Mouse (Mus musculus): Measurements from ENCODE around the gene Olfr172. TPM values are rescaled to one million over a fixed set of nuclear protein-coding genes. Genes with fewer than 3 reads are reported as not detected.
A peak's percentile ranks its signal among the peaks of the same experiment; 100 is the strongest.

Gene Olfr172
- not detected in 2 replicates for polyA plus RNA-seq (2015; fragmentation: Nextera tagmentation; extraction: Ambion mirVana)

DNA sequence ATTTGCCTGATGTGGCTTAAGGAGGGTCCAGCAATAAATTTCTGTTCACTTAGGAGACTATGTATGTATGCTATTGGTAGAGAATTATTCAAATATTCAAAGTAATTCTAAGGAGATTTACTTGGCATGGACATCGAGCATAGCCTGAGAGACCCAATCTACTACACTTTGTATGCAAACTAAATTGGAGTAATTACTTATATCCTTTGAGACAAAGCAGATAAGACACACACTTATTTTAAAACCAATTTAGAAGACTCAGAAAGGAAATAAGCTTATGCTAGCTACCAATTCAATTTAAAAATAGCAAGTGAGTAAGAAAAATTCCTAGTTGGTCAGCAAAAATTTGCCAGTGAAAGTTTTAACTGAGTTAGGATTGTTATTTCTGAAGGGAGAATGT is at the start of gene Olfr172:
Gene Olfr172, minus strand, starts transcription at position 101 of the 400 bp plus-strand sequence.
- Histone ChIP-seq H3K9ac (ENCODE audit: low read length) (no peak within 1 kb of the TSS), H3K4me1 (ENCODE audit: control insufficient read depth, insufficient read depth, low read length) (no peaks in the 10 kb centered on the region), H3K9me3 (replicated peaks; ENCODE audit: control insufficient read depth, low read length) (no peaks in the 10 kb centered on the region), H3K27ac (ENCODE audit: low read length) (no peak within 1 kb of the TSS), H3K27me3 (ENCODE audit: control insufficient read depth, insufficient read depth, low read length) (no peaks in the 10 kb centered on the region), H3K36me3 (ENCODE audit: control insufficient read depth, insufficient read depth) (no peaks in the 10 kb centered on the region), H3K4me3 (ENCODE audit: low read length) (no peak within 1 kb of the TSS), H3K4me2 (ENCODE audit: low read depth, low read length) (no peak within 1 kb of the TSS)
- 72% methylated on average over 1 of the region's 1 CpGs for WGBS
- no peak for ATAC-seq (replicated peaks; ENCODE audit: extremely low read depth, insufficient read depth, low FRiP score)

DNA sequence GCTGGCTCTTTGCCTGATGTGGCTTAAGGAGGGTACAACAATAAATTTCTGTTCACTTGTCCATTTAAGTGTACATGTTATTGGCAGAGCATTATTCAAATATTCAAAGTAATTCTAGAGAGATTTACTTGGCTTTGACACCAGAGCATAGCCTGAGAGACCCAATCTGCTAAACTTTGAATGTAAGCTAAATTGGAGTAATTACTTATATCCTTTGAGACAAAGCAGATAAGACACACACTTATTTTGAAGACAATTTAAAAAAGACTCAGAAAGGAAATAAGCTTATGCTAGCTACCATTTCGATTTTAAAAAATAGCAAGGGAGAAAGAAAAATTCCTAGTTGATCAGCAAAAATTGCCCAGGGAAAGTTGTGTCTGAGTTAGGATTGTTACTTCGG is 37.2 kb upstream of the Olfr172 start, which contains the start of gene Olfr173:
Gene Olfr173, minus strand, starts transcription at position 101 of the 400 bp plus-strand sequence.
- H3K9ac ChIP-seq (ENCODE audit: low read length): no peak within 1 kb of the TSS
- H3K36me3 ChIP-seq (ENCODE audit: control insufficient read depth, insufficient read depth): no peaks in the 10 kb centered on the region
- no peak for ATAC-seq (replicated peaks; ENCODE audit: extremely low read depth, insufficient read depth, low FRiP score)
- WGBS: 61% methylated on average over 2 of the region's 2 CpGs
- H3K4me3 ChIP-seq (ENCODE audit: low read length): no peak within 1 kb of the TSS
- H3K4me2 ChIP-seq (ENCODE audit: low read depth, low read length): no peak within 1 kb of the TSS
- H3K27me3 ChIP-seq (ENCODE audit: control insufficient read depth, insufficient read depth, low read length): no peaks in the 10 kb centered on the region
- H3K27ac ChIP-seq (ENCODE audit: low read length): no peak within 1 kb of the TSS
- 0 out of 2 replicates have a peak, but pooled peaks cover 2% of the 10 kb centered on the region for H3K9me3 ChIP-seq (replicated peaks; ENCODE audit: control insufficient read depth, low read length)
- no peaks in the 10 kb centered on the region for H3K4me1 ChIP-seq (ENCODE audit: control insufficient read depth, insufficient read depth, low read length)

DNA sequence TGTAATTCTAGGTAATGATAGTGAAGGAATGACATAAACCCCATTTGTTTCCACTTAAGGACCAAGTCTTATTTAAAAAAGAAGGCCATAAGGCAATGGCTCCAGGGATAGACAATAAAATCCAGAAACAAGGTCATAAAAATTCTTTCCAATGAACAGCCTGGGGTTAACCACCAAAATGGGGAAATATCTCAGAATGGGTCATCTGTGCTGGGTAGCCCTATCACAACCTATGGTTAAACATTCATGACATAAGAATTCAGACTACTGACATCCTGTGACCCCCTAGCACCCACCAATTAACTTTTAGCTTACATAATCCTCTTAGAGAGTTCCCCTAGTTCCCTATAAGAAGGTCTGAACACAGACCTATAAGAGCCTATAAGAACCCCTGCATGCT is 6.8 kb downstream of the Olfr172 start:
- Histone ChIP-seq H3K9me3 (replicated peaks; ENCODE audit: control insufficient read depth, low read length) (no peaks in the 10 kb centered on the region), H3K9ac (ENCODE audit: low read length) (no peak overlapping the region), H3K36me3 (ENCODE audit: control insufficient read depth, insufficient read depth) (no peaks in the 10 kb centered on the region), H3K4me1 (ENCODE audit: control insufficient read depth, insufficient read depth, low read length) (no peaks in the 10 kb centered on the region), H3K4me2 (ENCODE audit: low read depth, low read length) (no peak overlapping the region), H3K27me3 (ENCODE audit: control insufficient read depth, insufficient read depth, low read length) (no peaks in the 10 kb centered on the region), H3K4me3 (ENCODE audit: low read length) (no peak overlapping the region), H3K27ac (ENCODE audit: low read length) (no peak overlapping the region)
- no peak for ATAC-seq (replicated peaks; ENCODE audit: extremely low read depth, insufficient read depth, low FRiP score)

- H3K9ac ChIP-seq (ENCODE audit: low read length): no peak overlapping the region
- ATAC-seq (replicated peaks; ENCODE audit: extremely low read depth, insufficient read depth, low FRiP score): peak; percentile 49
- no peak overlapping the region for H3K27ac ChIP-seq (ENCODE audit: low read length)
- no peak overlapping the region for H3K4me3 ChIP-seq (ENCODE audit: low read length)
- no peaks in the 10 kb centered on the region for H3K27me3 ChIP-seq (ENCODE audit: control insufficient read depth, insufficient read depth, low read length)
- H3K4me1 ChIP-seq (ENCODE audit: control insufficient read depth, insufficient read depth, low read length): peaks cover 5% of the 10 kb centered on the region
- no peaks in the 10 kb centered on the region for H3K9me3 ChIP-seq (replicated peaks; ENCODE audit: control insufficient read depth, low read length)
- no peak overlapping the region for H3K4me2 ChIP-seq (ENCODE audit: low read depth, low read length)
- no peaks in the 10 kb centered on the region for H3K36me3 ChIP-seq (ENCODE audit: control insufficient read depth, insufficient read depth)
- WGBS: 21% methylated on average over 1 of the region's 1 CpGs
Measured at GRCm38 (mm10) chr16:58751314-58751713, 11.7 kb downstream of the Olfr172 start.

GRCm38 (mm10) chr16:58746715-58747114 is 16.3 kb downstream of the Olfr172 start:
- Histone ChIP-seq H3K27ac (ENCODE audit: low read length) (no peak overlapping the region; the same call in 1 of the 2 replicates), H3K27me3 (ENCODE audit: control insufficient read depth, insufficient read depth, low read length) (no peaks in the 10 kb centered on the region), H3K4me1 (ENCODE audit: control insufficient read depth, insufficient read depth, low read length) (peaks cover 7% of the 10 kb centered on the region), H3K9me3 (replicated peaks; ENCODE audit: control insufficient read depth, low read length) (no peaks in the 10 kb centered on the region), H3K4me2 (ENCODE audit: low read depth, low read length) (peak overlapping the region; percentile 15; the same call in 1 of the 2 replicates), H3K9ac (ENCODE audit: low read length) (no peak overlapping the region), H3K4me3 (ENCODE audit: low read length) (no peak overlapping the region), H3K36me3 (ENCODE audit: control insufficient read depth, insufficient read depth) (no peaks in the 10 kb centered on the region)
- peak; percentile 70; the same call in 1 of the 2 replicates for ATAC-seq (replicated peaks; ENCODE audit: extremely low read depth, insufficient read depth, low FRiP score)
- WGBS: 36% methylated on average over 4 of the region's 4 CpGs

DNA sequence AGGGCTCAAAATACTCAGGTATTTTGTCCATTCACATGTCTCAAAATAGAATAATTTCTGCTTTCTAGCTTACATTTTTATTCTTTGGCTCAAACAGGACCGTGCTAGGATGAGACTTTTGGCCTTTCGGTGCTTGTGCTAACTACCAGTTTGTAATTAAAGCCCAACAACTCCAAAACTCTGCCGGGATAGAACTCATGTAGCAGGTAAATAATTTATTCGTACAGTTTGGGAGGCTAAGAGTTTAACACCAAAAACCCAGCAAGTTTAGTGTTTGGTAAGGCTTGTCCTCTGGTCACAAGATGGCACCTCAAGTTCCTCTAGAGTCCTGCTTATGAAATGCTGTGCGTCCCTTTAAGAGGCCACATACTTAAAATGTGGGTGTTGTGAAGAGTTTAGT is 22.2 kb downstream of the Olfr172 start:
- Histone ChIP-seq H3K27ac (ENCODE audit: low read length) (no peak overlapping the region), H3K9me3 (replicated peaks; ENCODE audit: control insufficient read depth, low read length) (no peaks in the 10 kb centered on the region), H3K9ac (ENCODE audit: low read length) (no peak overlapping the region), H3K36me3 (ENCODE audit: control insufficient read depth, insufficient read depth) (no peaks in the 10 kb centered on the region), H3K4me3 (ENCODE audit: low read length) (no peak overlapping the region), H3K4me2 (ENCODE audit: low read depth, low read length) (no peak overlapping the region), H3K27me3 (ENCODE audit: control insufficient read depth, insufficient read depth, low read length) (no peaks in the 10 kb centered on the region), H3K4me1 (ENCODE audit: control insufficient read depth, insufficient read depth, low read length) (no peaks in the 10 kb centered on the region)
- ATAC-seq (replicated peaks; ENCODE audit: extremely low read depth, insufficient read depth, low FRiP score): no peak
- WGBS: 86% methylated on average over 5 of the region's 5 CpGs

DNA sequence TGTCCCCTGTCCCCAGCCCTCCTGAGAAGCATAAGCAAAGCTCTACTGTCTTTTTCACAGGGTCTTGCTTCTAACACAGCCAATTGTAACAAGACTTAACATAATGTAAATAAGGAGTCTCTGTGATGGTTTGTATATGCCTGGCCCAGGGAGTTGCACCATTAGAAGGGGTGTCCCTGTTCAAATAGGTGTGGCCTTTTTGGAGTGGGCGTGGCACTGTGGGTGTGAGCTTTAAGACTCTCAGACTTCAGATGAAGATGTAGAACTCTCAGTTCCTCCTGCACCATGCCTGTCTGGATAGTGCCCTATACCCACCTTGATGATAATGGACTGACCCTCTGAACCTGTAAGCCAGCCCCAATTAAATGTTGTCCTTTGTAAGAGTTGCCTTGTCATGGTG is 24.2 kb downstream of the Olfr172 start:
- 77% methylated on average over 1 of the region's 1 CpGs for WGBS

DNA sequence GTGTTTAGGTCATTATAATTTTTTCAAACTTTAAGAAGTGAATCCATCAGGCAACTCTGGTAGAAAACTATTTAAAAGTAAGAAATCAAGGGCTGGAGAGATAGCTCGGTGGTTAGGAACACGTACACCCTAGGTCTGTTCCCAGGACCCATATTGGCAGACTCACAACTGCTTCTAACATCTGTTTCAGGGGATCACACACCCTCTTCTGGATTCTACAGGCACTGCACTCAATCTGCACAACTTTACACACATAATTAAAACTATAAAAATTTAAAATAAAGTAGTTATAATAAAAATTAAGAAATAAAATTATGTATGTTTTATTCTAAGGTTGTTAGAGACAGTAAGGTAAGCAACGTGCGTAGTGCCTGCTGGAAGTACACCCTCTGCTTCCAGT is 24.8 kb downstream of the Olfr172 start:
- WGBS: 74% methylated on average over 4 of the region's 4 CpGs
- no peaks in the 10 kb centered on the region for H3K9me3 ChIP-seq (replicated peaks; ENCODE audit: control insufficient read depth, low read length)
- H3K27me3 ChIP-seq (ENCODE audit: control insufficient read depth, insufficient read depth, low read length): no peaks in the 10 kb centered on the region
- H3K4me3 ChIP-seq (ENCODE audit: low read length): no peak overlapping the region
- no peak overlapping the region for H3K27ac ChIP-seq (ENCODE audit: low read length)
- H3K4me2 ChIP-seq (ENCODE audit: low read depth, low read length): no peak overlapping the region
- no peaks in the 10 kb centered on the region for H3K4me1 ChIP-seq (ENCODE audit: control insufficient read depth, insufficient read depth, low read length)
- peaks cover 13% of the 10 kb centered on the region for H3K36me3 ChIP-seq (ENCODE audit: control insufficient read depth, insufficient read depth)
- H3K9ac ChIP-seq (ENCODE audit: low read length): no peak overlapping the region
- no peak for ATAC-seq (replicated peaks; ENCODE audit: extremely low read depth, insufficient read depth, low FRiP score)

More for the DNA sequence above, 24.2 kb downstream of the Olfr172 start:
- Histone ChIP-seq H3K36me3 (ENCODE audit: control insufficient read depth, insufficient read depth) (peaks cover 9% of the 10 kb centered on the region; the same call in 1 of the 2 replicates), H3K9me3 (replicated peaks; ENCODE audit: control insufficient read depth, low read length) (no peaks in the 10 kb centered on the region), H3K4me2 (ENCODE audit: low read depth, low read length) (no peak overlapping the region), H3K27me3 (ENCODE audit: control insufficient read depth, insufficient read depth, low read length) (no peaks in the 10 kb centered on the region), H3K4me3 (ENCODE audit: low read length) (no peak overlapping the region), H3K27ac (ENCODE audit: low read length) (no peak overlapping the region), H3K9ac (ENCODE audit: low read length) (no peak overlapping the region), H3K4me1 (ENCODE audit: control insufficient read depth, insufficient read depth, low read length) (no peaks in the 10 kb centered on the region)
- no peak for ATAC-seq (replicated peaks; ENCODE audit: extremely low read depth, insufficient read depth, low FRiP score)

DNA sequence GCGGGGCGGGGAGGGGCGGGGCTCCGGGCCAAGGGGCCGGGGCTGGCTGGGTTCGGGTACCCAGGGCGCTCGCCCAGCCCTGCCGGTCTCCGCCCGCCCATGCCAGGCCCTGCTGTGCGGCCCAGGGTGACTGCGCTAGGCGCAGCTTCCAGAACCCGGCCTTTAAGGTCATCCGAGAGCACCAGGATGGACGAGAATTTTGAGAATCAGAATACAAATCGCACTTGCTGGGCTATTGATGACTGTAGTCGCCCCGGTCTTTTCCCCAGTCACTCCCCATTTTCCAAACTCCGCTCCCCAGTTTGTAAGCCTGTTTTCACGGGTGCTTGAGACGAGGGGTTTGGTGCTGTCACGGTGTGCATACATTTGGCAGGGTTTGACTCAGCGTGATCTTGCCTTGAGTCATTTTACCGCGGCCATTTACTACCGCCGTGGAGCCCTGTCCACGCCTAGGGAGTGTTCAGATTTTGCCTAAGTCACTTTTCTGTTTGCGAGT is 34.8 kb downstream of the Olfr172 start:
- Histone ChIP-seq H3K27ac (ENCODE audit: low read length) (peak overlapping the region; percentile 91), H3K4me2 (ENCODE audit: low read depth, low read length) (peak overlapping the region; percentile 72), H3K9me3 (replicated peaks; ENCODE audit: control insufficient read depth, low read length) (no peaks in the 10 kb centered on the region), H3K9ac (ENCODE audit: low read length) (peak overlapping the region; percentile 90), H3K4me3 (ENCODE audit: low read length) (peak overlapping the region; percentile 91), H3K36me3 (ENCODE audit: control insufficient read depth, insufficient read depth) (peaks cover 31% of the 10 kb centered on the region), H3K4me1 (ENCODE audit: control insufficient read depth, insufficient read depth, low read length) (0 out of 2 replicates have a peak, but pooled peaks cover 4% of the 10 kb centered on the region), H3K27me3 (ENCODE audit: control insufficient read depth, insufficient read depth, low read length) (no peaks in the 10 kb centered on the region)
- ATAC-seq (replicated peaks; ENCODE audit: extremely low read depth, insufficient read depth, low FRiP score): peak; percentile 87
- under 1% methylated on average over 26 of the region's 31 CpGs for WGBS

All from heart, embryonic 16.5 days (tissue).